Mouse (Mus musculus): ENCODE measurements at regions not wholly inside any gene's neighbourhood (a gene's known extent, or its start where the extent isn't known, plus 50 kb on each side); places are given as distances from the start of the nearest gene placed in this dataset.

DNA sequence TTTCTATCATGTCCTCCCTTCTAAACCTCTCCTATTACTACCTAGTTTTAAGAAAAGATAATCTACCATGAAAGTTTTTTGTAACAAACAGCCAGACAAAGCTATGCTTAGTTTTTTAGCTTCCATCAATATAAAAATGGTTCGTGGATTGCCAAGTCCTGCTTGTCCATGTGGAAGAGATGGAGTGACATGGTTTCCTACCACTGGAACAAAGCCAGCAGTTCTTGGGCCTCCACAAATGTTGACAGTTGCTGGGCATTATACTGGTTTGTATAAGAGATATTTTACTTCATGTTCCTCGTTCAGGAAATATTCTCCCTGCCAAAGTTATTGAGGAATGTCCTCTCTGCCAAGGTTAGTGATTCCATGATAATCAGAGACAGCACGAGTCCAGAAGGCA lies 515.5 kb downstream of the Sema5a start:
- TF ChIP-seq TAL1 (IDR thresholded peaks at IDR 0.05; ENCODE audit: low read length) (no peak), GATA1 (IDR thresholded peaks at IDR 0.05; ENCODE audit: low read length) (no peak)

Data from erythroblast, embryonic 14.5 days (primary cell).